Mouse (Mus musculus): Measurements from ENCODE around the gene Aurkb.

GRCm38 (mm10) chr11:69064259-69065133 lies 19.0 kb downstream of the Aurkb start:
- TF ChIP-seq CTCF (conservative IDR thresholded peaks at IDR 0.05; ENCODE audit: low read length): no peak
- TF ChIP-seq POU5F1 (IDR thresholded peaks at IDR 0.05; ENCODE audit: borderline replicate concordance, low read length): no peak

Data from E14TG2a.4 (cell line).